Mouse (Mus musculus) erythroblast, embryonic 14.5 days (primary cell): Measurements from ENCODE around the gene Etv1. TPM values are rescaled to one million over a fixed set of nuclear protein-coding genes. Genes with fewer than 3 reads are reported as not detected.

Source experiments
- H3K27me3 ChIP-seq: 2 replicates; pipeline ENCODE4 v1.6.1; 2012; ENCODE audit warnings: inconsistent platforms; ENCODE audit not compliant: control insufficient read depth
- H3K36me3 ChIP-seq: 2 replicates; pipeline ENCODE4 v1.6.1; 2012; ENCODE audit warnings: mild to moderate bottlenecking, inconsistent platforms; ENCODE audit not compliant: control insufficient read depth
- H3K4me1 ChIP-seq: 2 replicates; pipeline ENCODE4 v1.6.1; 2012; ENCODE audit warnings: inconsistent platforms; ENCODE audit not compliant: control insufficient read depth
- H3K4me3 ChIP-seq: replicated peaks from 2 replicates; pipeline ENCODE3; 2012; ENCODE audit warnings: moderate library complexity, mild to moderate bottlenecking, inconsistent platforms
- H3K9me3 ChIP-seq: 2 replicates; pipeline ENCODE4 v1.6.1; 2012; ENCODE audit warnings: low read length, inconsistent platforms, mixed read lengths; ENCODE audit not compliant: control insufficient read depth
- GATA1 ChIP-seq: IDR thresholded peaks from 2 replicates; pipeline ENCODE4 v1.6.1; 2012; ENCODE audit warnings: low read length, inconsistent platforms, mixed read lengths
- TAL1 ChIP-seq: IDR thresholded peaks from 3 replicates; pipeline ENCODE4 v1.6.1; 2012; ENCODE audit warnings: low read length, inconsistent platforms, mixed read lengths
- polyA plus RNA-seq: library from polyadenylated mRNA; stranded (reverse); fragments of >175 nt; gene quantifications from 2 replicates; pipeline ENCODE4 v1.2.3, GENCODE M21; 2012

The Etv1 gene
- polyA plus RNA-seq = not detected in 2 replicates

- no peak for TF ChIP-seq GATA1
- no peak for TF ChIP-seq TAL1
- Histone ChIP-seq H3K9me3 (no peaks in the 10 kb centered on the region), H3K4me1 (peaks cover 13% of the 10 kb centered on the region), H3K4me3 (peak within 1 kb of the TSS; percentile 49), H3K36me3 (no peaks in the 10 kb centered on the region), H3K27me3 (peaks cover 23% of the 10 kb centered on the region)
Measured at GRCm38 (mm10) chr12:38779186-38779777, at the start of gene Etv1. TSS of gene Etv1 (plus strand) at chr12:38779380.

GRCm38 (mm10) chr12:38729661-38730060 lies 49.5 kb upstream of the Etv1 start:
- Histone ChIP-seq H3K4me1 (no peaks in the 10 kb centered on the region), H3K9me3 (peaks cover 6% of the 10 kb centered on the region), H3K4me3 (no peak overlapping the region), H3K36me3 (no peaks in the 10 kb centered on the region), H3K27me3 (no peaks in the 10 kb centered on the region)
- TF ChIP-seq TAL1 = no peak
- no peak for TF ChIP-seq GATA1

- Histone ChIP-seq H3K36me3 (no peaks in the 10 kb centered on the region), H3K27me3 (no peaks in the 10 kb centered on the region), H3K4me1 (no peaks in the 10 kb centered on the region), H3K4me3 (no peak overlapping the region), H3K9me3 (peaks cover 6% of the 10 kb centered on the region)
- TF ChIP-seq GATA1 (no peak), TAL1 (no peak)
Measured at GRCm38 (mm10) chr12:38730791-38731190, 48.4 kb upstream of the Etv1 start.

GRCm38 (mm10) chr12:38759322-38759721 lies 19.9 kb upstream of the Etv1 start:
- Histone ChIP-seq H3K27me3 (no peaks in the 10 kb centered on the region), H3K36me3 (no peaks in the 10 kb centered on the region), H3K4me3 (no peak overlapping the region), H3K9me3 (no peaks in the 10 kb centered on the region), H3K4me1 (no peaks in the 10 kb centered on the region)
- no peak for TF ChIP-seq GATA1
- no peak for TF ChIP-seq TAL1

GRCm38 (mm10) chr12:38777316-38777715 lies 1.9 kb upstream of the Etv1 start:
- Histone ChIP-seq H3K27me3 (peaks cover 23% of the 10 kb centered on the region), H3K9me3 (no peaks in the 10 kb centered on the region), H3K4me3 (no peak overlapping the region), H3K36me3 (no peaks in the 10 kb centered on the region), H3K4me1 (peaks cover 13% of the 10 kb centered on the region)
- no peak for TF ChIP-seq TAL1

- no peak overlapping the region for H3K4me3 ChIP-seq
- peaks cover 13% of the 10 kb centered on the region for H3K4me1 ChIP-seq
- H3K27me3 ChIP-seq = peaks cover 23% of the 10 kb centered on the region
- H3K9me3 ChIP-seq = no peaks in the 10 kb centered on the region
- H3K36me3 ChIP-seq = no peaks in the 10 kb centered on the region
- no peak for TF ChIP-seq GATA1
- TF ChIP-seq TAL1 = no peak
Measured at GRCm38 (mm10) chr12:38777957-38778298, 1.3 kb upstream of the Etv1 start.

- peak overlapping the region; percentile 49 for H3K4me3 ChIP-seq
Measured at GRCm38 (mm10) chr12:38778299-38779075, 693 bp upstream of the Etv1 start.

GRCm38 (mm10) chr12:38780006-38780954 lies 1.1 kb downstream of the Etv1 start:
- TF ChIP-seq GATA1 (no peak), TAL1 (no peak)
- peaks cover 13% of the 10 kb centered on the region for H3K4me1 ChIP-seq

More at GRCm38 (mm10) chr12:38778299-38779075, 693 bp upstream of the Etv1 start:
- no peak for TF ChIP-seq TAL1
- TF ChIP-seq GATA1 = no peak
- Histone ChIP-seq H3K27me3 (peaks cover 23% of the 10 kb centered on the region), H3K4me1 (peaks cover 13% of the 10 kb centered on the region), H3K9me3 (no peaks in the 10 kb centered on the region), H3K36me3 (no peaks in the 10 kb centered on the region)

GRCm38 (mm10) chr12:38780955-38781304 lies 1.8 kb downstream of the Etv1 start:
- Histone ChIP-seq H3K9me3 (no peaks in the 10 kb centered on the region), H3K4me3 (no peak overlapping the region), H3K36me3 (no peaks in the 10 kb centered on the region), H3K27me3 (peaks cover 23% of the 10 kb centered on the region), H3K4me1 (peaks cover 13% of the 10 kb centered on the region)
- TF ChIP-seq GATA1 (no peak), TAL1 (no peak)

More at GRCm38 (mm10) chr12:38780006-38780954, 1.1 kb downstream of the Etv1 start:
- Histone ChIP-seq H3K36me3 (no peaks in the 10 kb centered on the region), H3K9me3 (no peaks in the 10 kb centered on the region), H3K4me3 (peak overlapping the region; percentile 41), H3K27me3 (peaks cover 23% of the 10 kb centered on the region)
